Mouse (Mus musculus) neural tube, embryonic 15.5 days (tissue): Measurements from ENCODE around the gene Tshz3. TPM values are rescaled to one million over a fixed set of nuclear protein-coding genes. Genes with fewer than 3 reads are reported as not detected.
A peak's percentile ranks its signal among the peaks of the same experiment; 100 is the strongest.

Experiments
- ATAC-seq: fragments of 200-750 bp; cut with Nextera tagmentation; 2 replicates; pipeline ENCODE4 v1.8.0; 2017; ENCODE audit warnings: mild to moderate bottlenecking, moderate TSS enrichment, moderate library complexity; ENCODE audit not compliant: low FRiP score
- H3K27ac ChIP-seq: fragments of 300-500 bp; sonication (generic); replicated peaks from 2 replicates; pipeline ENCODE4 v1.5.1; 2015; ENCODE audit warnings: mild to moderate bottlenecking, inconsistent platforms
- H3K27me3 ChIP-seq: fragments of 300-500 bp; sonication (generic); replicated peaks from 2 replicates; pipeline ENCODE4 v1.6.1; 2015; ENCODE audit warnings: inconsistent platforms
- H3K36me3 ChIP-seq: fragments of 300-500 bp; sonication (generic); 2 replicates; pipeline ENCODE4 v1.6.1; 2015; ENCODE audit warnings: inconsistent platforms
- H3K4me1 ChIP-seq: fragments of 300-500 bp; sonication (generic); 2 replicates; pipeline ENCODE4 v1.6.1; 2015; ENCODE audit warnings: inconsistent platforms
- H3K4me2 ChIP-seq: fragments of 300-500 bp; sonication (generic); 2 replicates; pipeline ENCODE4 v1.6.1; 2015; ENCODE audit warnings: inconsistent platforms, mild to moderate bottlenecking, moderate library complexity
- H3K4me3 ChIP-seq: fragments of 300-500 bp; sonication (generic); replicated peaks from 2 replicates; pipeline ENCODE4 v1.5.1; 2015; ENCODE audit warnings: mild to moderate bottlenecking, inconsistent platforms
- H3K9ac ChIP-seq: fragments of 300-500 bp; sonication (generic); replicated peaks from 2 replicates; pipeline ENCODE4 v1.6.1; 2015; ENCODE audit warnings: mild to moderate bottlenecking, inconsistent platforms
- H3K9me3 ChIP-seq: fragments of 300-500 bp; sonication (generic); replicated peaks from 2 replicates; pipeline ENCODE4 v1.6.1; 2016; ENCODE audit warnings: inconsistent platforms
- WGBS: fragments of 180-500 bp; shearing (Covaris S2); methylation state at CpG from one replicate; pipeline ENCODE4 v1.1.7; 2015; ENCODE audit warnings: mixed read lengths; 5-methylcytosine and 5-hydroxymethylcytosine counted together
- polyA plus RNA-seq: library from polyadenylated mRNA; unstranded; fragments of >200 nt; fragmentation: Nextera tagmentation; extraction: Ambion mirVana; gene quantifications from 2 replicates; pipeline ENCODE4 v1.2.1, GENCODE M21; 2015

Gene Tshz3
- polyA plus RNA-seq, 1 experiment from 2014 or later: 62.7 TPM

DNA sequence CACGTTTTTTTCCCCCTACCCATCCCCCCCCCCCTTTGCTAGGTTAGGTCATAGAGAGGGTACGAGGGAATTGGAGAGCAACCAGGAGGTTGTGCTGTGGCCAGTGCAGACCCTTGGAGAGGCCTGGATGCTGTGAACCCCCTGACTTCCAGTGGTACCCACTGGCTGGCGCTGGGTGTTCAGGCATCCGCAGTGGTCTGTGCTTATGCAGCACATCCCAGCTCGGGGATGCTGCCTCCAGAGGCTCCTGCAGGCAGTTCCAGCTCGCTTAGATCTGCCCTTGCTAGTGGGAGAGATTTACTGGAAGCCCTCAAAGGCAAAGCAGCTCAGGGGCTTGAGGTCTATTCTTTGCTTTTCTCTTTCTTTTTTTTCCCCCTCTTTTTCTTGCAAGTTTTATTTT, 19.3 kb downstream of the Tshz3 start:
- peak overlapping the region; percentile 17; the same call in 1 of the 2 replicates for H3K4me2 ChIP-seq
- H3K36me3 ChIP-seq: no peaks in the 10 kb centered on the region
- ATAC-seq: peak; percentile 60
- H3K9ac ChIP-seq: no peak overlapping the region
- H3K4me1 ChIP-seq: peaks cover 69% of the 10 kb centered on the region
- H3K4me3 ChIP-seq: no peak overlapping the region
- no peaks in the 10 kb centered on the region for H3K9me3 ChIP-seq
- WGBS: 13% methylated on average over 6 of the region's 6 CpGs
- no peaks in the 10 kb centered on the region for H3K27me3 ChIP-seq
- H3K27ac ChIP-seq: peak overlapping the region; percentile 52

DNA sequence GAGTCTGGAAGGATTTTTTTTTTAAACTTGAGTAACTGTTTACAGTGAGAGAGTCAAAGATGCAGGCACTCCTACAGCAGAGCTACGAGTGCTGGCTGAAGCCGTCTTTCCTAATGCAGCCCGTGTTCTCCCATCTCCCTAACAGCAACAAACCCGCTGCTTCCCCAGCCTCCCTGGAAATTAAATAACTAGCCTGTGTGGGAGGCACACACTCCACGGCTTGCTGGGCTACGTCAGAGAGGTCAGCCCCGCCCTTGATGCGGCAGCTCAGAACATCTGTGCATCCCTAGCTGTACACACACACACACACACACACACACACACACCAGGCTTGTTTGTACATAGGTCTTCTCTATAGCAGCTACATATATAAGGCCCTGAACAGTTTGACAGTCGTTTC, 22.9 kb downstream of the Tshz3 start:
- H3K27me3 ChIP-seq: no peaks in the 10 kb centered on the region
- no peaks in the 10 kb centered on the region for H3K9me3 ChIP-seq
- peak overlapping the region; percentile 20; the same call in 1 of the 2 replicates for H3K4me2 ChIP-seq
- peak overlapping the region; percentile 41; the same call in 1 of the 2 replicates for H3K27ac ChIP-seq
- 38% methylated on average over 9 of the region's 9 CpGs for WGBS
- H3K4me1 ChIP-seq: peaks cover 59% of the 10 kb centered on the region
- H3K4me3 ChIP-seq: no peak overlapping the region
- peak; percentile 36; the same call in 1 of the 2 replicates for ATAC-seq
- no peak overlapping the region; the same call in 1 of the 2 replicates for H3K9ac ChIP-seq
- H3K36me3 ChIP-seq: no peaks in the 10 kb centered on the region

DNA sequence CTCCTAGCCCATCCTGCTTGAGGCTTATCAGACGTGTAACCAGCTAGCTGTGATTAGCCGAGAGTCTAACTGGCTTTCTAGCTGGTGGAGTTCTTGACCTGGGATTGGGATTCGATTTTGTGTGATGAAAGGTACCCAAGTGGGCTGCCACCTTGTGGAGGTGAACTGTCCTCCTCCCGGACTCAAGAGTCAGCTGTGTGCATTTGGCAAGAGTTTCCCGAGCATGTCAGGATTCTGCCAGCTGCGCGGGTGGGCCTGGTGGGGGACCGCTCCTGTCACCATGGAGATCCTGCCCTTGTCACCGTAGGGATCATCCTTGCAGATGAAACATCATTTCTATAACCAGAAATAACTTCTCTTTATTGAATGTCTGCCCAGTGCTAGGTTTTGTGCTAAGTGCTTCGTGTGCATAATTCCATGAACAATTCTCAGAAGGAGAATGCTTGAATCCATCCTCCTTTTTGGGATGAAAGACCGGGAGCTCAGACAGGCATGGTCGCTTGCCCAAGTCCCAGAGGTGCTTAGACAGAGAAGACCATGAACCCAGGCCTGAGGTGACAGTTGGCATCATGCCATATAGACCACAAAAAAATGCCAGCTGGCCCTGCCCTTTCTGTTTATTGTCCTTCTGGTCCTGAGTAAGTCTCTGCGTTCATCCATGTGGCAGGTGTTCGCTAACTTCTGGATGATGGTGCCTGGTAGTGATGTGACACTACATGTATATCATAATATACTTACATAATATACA, 38.6 kb downstream of the Tshz3 start:
- no peak overlapping the region for H3K4me3 ChIP-seq
- H3K27me3 ChIP-seq: no peaks in the 10 kb centered on the region
- ATAC-seq: no peak
- no peaks in the 10 kb centered on the region for H3K9me3 ChIP-seq
- H3K4me2 ChIP-seq: no peak overlapping the region
- 46% methylated on average over 14 of the region's 14 CpGs for WGBS
- H3K27ac ChIP-seq: peak overlapping the region; percentile 64
- H3K4me1 ChIP-seq: peaks cover 77% of the 10 kb centered on the region
- H3K36me3 ChIP-seq: no peaks in the 10 kb centered on the region
- no peak overlapping the region for H3K9ac ChIP-seq

DNA sequence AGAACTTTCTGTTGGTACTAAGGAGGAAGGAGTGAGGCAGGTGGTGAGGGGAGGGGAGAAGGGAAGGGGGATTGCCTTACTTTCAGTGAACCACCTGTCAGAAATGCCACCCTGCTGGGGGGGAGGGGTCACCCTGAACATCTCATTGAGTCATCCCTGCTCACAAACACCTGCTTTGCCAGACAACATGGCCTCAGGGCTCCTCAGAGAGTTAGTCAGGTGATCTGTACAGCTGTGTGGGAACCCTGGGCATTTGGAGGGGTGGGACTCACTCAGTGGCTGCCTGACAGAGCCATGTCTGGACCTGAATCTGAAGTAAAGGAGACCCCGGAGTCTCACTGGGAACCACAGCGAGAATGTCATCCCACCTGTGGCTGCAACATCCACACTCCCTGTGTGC, 53.6 kb downstream of the Tshz3 start:
- Histone ChIP-seq H3K36me3 (no peaks in the 10 kb centered on the region), H3K4me3 (no peak overlapping the region), H3K4me2 (no peak overlapping the region), H3K4me1 (peaks cover 24% of the 10 kb centered on the region), H3K9ac (no peak overlapping the region), H3K27me3 (no peaks in the 10 kb centered on the region), H3K9me3 (no peaks in the 10 kb centered on the region), H3K27ac (no peak overlapping the region)
- ATAC-seq: no peak
- WGBS: 87% methylated on average over 2 of the region's 2 CpGs

DNA sequence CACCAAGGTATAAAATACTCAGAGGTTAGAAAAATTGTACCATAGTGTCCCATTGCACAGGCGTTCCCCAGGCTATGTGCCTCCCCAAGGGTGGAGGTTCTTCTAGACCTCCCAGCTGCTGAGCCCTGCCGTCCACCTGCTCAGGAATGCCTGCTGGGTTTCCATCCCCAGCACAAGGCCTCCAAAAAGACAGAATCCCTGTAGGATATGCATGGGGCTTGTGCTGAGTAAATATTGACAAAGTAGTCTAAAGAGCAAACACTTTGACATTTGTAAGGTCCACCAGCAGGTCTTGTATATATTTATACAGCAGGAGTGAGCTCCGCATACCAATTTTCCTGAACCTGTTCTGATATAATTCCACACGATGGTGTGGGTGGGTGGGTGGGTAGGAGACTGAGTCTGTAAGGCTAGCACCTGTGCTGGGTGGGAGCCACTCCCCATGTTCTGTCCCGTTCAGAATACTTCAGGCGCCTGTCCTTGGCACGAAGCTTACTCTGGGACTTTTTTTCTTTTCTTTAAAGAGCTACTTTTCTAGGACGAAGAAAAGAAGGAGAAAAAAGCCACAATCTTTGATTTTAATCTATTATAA, 69.7 kb downstream of the Tshz3 start:
- Histone ChIP-seq H3K4me2 (no peak overlapping the region), H3K27ac (no peak overlapping the region), H3K36me3 (peaks cover 30% of the 10 kb centered on the region), H3K4me1 (peaks cover 11% of the 10 kb centered on the region), H3K9me3 (no peaks in the 10 kb centered on the region), H3K27me3 (no peaks in the 10 kb centered on the region), H3K4me3 (no peak overlapping the region), H3K9ac (no peak overlapping the region)
- WGBS: 86% methylated on average over 8 of the region's 8 CpGs
- ATAC-seq: no peak

DNA sequence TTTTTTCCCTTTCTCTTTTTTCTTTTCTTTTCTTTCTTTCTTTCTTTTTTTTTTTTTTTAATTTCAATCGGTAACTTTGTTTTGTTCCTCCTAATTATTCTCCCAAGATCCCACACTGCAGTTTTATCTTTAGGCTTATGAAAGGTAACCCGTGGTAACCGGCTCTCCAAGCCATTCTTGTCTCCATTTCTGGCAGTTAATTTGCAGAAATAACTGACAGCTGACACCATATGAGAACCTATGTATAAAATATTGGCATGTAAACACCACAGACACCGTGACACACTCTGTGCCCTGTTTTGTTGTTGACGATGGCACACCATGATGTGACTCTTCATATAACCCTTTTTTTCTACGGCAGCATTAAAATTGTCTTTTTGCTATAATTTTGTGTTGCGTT, 75.2 kb downstream of the Tshz3 start:
- H3K9me3 ChIP-seq: no peaks in the 10 kb centered on the region
- no peak overlapping the region for H3K27ac ChIP-seq
- no peak for ATAC-seq
- H3K4me1 ChIP-seq: peaks cover 27% of the 10 kb centered on the region
- H3K4me2 ChIP-seq: no peak overlapping the region
- H3K4me3 ChIP-seq: no peak overlapping the region
- WGBS: 47% methylated on average over 7 of the region's 7 CpGs
- H3K36me3 ChIP-seq: peaks cover 30% of the 10 kb centered on the region
- no peaks in the 10 kb centered on the region for H3K27me3 ChIP-seq
- no peak overlapping the region for H3K9ac ChIP-seq

DNA sequence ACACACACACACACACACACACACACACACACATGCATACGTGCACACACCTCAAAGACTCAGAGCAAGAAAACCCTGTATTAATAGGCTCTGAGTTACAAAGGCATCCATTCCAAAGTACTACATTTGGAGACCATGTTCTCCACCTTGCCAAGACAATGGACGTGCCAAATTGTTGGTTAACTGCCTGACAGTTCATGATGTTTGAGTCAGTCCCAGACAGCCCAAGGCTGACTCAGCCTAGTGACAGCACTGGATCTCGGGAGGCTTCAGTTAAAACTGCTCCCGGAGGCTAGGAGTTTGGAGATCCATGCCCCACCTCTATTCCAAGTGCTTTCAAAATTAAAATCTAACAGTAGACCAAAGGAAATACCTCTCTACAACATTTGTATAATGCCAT, 79.0 kb downstream of the Tshz3 start:
- Histone ChIP-seq H3K4me2 (no peak overlapping the region), H3K9me3 (no peaks in the 10 kb centered on the region), H3K9ac (no peak overlapping the region), H3K27ac (no peak overlapping the region), H3K27me3 (no peaks in the 10 kb centered on the region), H3K36me3 (no peaks in the 10 kb centered on the region), H3K4me1 (peaks cover 23% of the 10 kb centered on the region), H3K4me3 (no peak overlapping the region)
- ATAC-seq: no peak
- 81% methylated on average over 4 of the region's 4 CpGs for WGBS

DNA sequence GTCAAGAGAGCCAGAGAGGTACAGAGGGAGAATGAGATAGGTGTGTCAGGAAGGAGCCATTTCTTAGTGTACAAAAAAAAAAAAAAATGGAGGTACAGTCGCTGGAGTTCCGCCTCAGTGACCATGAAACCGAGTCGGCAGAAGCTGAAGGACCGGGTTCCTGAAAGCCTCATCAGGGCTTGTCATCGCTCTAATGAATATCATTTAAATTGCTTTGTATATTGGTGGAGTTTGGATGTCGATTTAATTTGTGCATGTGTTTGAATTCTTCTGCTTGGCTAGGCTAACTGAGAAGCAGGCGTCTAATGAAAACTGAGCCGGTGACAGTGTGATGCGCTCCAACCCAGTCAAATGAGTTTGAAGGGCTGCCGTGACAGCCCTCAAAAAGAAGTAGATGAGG, 80.5 kb downstream of the Tshz3 start:
- peaks cover 18% of the 10 kb centered on the region for H3K4me1 ChIP-seq
- no peak overlapping the region for H3K4me2 ChIP-seq
- no peak overlapping the region for H3K27ac ChIP-seq
- no peaks in the 10 kb centered on the region for H3K27me3 ChIP-seq
- H3K9ac ChIP-seq: no peak overlapping the region
- H3K36me3 ChIP-seq: no peaks in the 10 kb centered on the region
- no peak for ATAC-seq
- H3K4me3 ChIP-seq: no peak overlapping the region
- H3K9me3 ChIP-seq: no peaks in the 10 kb centered on the region
- 79% methylated on average over 11 of the region's 11 CpGs for WGBS

DNA sequence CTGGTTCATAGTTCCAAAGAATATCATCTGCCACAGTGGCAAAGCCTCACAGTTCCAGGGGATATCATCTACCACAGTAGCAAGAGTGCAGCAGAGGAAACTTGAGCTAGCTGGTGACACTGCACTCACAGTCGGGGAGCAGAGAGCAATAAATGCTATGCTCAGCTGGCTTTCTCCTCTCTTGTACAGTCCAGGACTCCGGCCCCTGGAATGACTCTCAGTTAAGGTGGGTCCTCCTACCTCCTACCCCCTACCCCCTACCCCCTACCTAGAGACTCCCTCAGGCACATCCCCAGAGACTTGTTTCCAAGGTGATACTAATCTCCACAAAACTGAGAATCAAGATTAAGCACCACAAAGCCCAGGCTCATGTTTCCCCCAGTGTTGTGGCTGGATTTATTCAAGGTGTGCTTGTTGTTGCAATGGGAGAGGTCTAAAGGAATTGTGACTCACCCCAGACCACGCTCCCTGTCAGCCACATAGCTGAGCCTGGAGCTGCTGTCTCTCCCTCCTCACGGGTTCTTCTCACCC, 86.4 kb downstream of the Tshz3 start:
- 50% methylated on average over 4 of the region's 4 CpGs for WGBS

DNA sequence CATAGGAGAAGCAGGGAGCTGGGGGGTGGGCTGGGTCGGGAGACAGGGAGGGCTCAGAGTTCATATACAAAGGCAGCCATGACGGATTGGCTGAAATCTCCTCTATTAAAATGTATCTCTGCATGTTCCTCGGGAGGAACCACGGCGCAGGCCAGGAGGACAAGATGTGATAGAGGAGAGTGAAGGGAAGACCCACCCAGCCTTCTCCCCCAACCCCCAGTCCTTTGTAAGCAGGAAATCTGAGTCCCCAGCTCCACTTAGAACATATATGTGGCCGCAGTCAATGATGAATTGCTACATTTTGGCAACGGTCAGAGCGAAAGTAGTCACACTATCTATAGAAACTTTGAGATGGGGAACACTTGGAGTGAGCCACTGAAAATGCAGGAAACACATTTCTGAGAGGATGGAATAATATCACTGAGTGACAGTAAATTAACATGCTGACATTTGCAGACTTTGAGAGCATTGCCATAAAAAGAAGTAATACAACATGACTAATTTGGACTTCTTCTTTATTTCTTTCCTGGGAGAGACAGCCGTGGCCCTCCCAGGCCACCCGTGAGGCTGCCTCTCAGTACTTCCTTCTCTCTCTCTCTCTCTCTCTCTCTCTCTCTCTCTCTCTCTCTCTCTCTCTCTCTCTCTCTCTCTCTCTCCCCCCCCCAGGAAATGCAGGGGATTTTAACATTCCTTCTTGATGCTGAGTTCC, 88.9 kb downstream of the Tshz3 start:
- no peak for ATAC-seq
- Histone ChIP-seq H3K4me3 (no peak overlapping the region), H3K9ac (no peak overlapping the region), H3K4me1 (peaks cover 11% of the 10 kb centered on the region; the same call in 1 of the 2 replicates), H3K4me2 (no peak overlapping the region), H3K36me3 (no peaks in the 10 kb centered on the region), H3K27me3 (no peaks in the 10 kb centered on the region), H3K27ac (no peak overlapping the region), H3K9me3 (no peaks in the 10 kb centered on the region)
- 70% methylated on average over 10 of the region's 10 CpGs for WGBS

More for the DNA sequence above, 86.4 kb downstream of the Tshz3 start:
- Histone ChIP-seq H3K4me1 (peaks cover 7% of the 10 kb centered on the region; the same call in 1 of the 2 replicates), H3K9ac (no peak overlapping the region), H3K27ac (no peak overlapping the region), H3K36me3 (no peaks in the 10 kb centered on the region), H3K9me3 (no peaks in the 10 kb centered on the region), H3K4me3 (no peak overlapping the region), H3K4me2 (no peak overlapping the region), H3K27me3 (no peaks in the 10 kb centered on the region)
- ATAC-seq: no peak

DNA sequence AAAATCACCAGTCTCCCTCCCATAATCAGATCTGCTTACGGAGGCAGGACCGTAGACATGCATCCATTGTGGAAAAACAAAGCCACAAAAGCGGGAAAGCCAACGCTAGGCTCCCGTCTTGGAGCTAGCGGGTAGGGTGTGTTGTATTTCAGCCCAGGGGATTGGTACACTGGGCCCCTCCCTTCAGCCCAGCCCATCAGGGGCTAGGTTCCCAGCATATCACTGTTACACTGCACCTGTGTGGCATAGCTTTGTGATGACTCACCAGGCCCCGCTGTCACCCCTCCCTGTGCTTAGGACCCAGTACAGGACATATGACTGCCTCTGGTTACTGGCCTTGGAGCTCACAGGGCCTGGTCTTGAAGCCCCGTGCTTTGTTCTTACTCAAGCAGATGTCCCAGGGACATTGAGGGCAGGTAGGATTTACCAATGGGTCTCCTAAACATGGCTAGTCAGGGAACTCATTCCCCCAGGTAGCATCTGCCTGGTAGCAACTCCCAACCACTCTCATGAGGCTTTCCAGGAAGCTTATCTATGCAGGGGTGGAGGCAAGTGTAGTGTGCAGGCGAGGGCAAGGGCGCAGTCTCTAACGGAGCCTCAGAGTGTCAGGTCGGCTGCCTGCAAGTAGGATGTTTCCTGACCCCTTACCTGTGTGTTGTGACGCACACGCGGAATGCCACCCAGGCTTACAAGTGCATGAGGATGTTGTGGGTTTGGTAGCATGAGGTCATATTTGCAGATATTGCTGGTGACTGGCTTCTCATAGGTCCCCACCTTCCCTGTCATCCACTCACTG, 98.7 kb downstream of the Tshz3 start:
- H3K27me3 ChIP-seq: no peaks in the 10 kb centered on the region
- no peak overlapping the region for H3K9ac ChIP-seq
- no peak for ATAC-seq
- no peaks in the 10 kb centered on the region for H3K9me3 ChIP-seq
- no peak overlapping the region for H3K27ac ChIP-seq
- 86% methylated on average over 15 of the region's 15 CpGs for WGBS
- no peaks in the 10 kb centered on the region for H3K4me1 ChIP-seq
- H3K4me3 ChIP-seq: no peak overlapping the region
- H3K4me2 ChIP-seq: no peak overlapping the region
- H3K36me3 ChIP-seq: no peaks in the 10 kb centered on the region
